Mouse (Mus musculus): ENCODE data around the gene Nme8. TPM values are rescaled to one million over a fixed set of nuclear protein-coding genes. Genes with fewer than 3 reads are reported as not detected.

Gene Nme8
- polyA plus RNA-seq, 1 experiment from 2014 or later: not detected

GRCm38 (mm10) chr13:19630768-19631709 lies 66.6 kb downstream of the Nme8 start:
- Histone ChIP-seq H3K27me3 (no peaks in the 10 kb centered on the region), H3K27ac (replicated peaks) (no peak overlapping the region), H3K4me1 (no peaks in the 10 kb centered on the region), H3K9me3 (no peaks in the 10 kb centered on the region), H3K9ac (replicated peaks) (no peak overlapping the region), H3K36me3 (no peaks in the 10 kb centered on the region), H3K4me2 (replicated peaks) (no peak overlapping the region), H3K4me3 (no peak overlapping the region)
- 88% methylated on average over 5 of the region's 5 CpGs for WGBS
- ATAC-seq (ENCODE audit: low FRiP score, low read depth): no peak

- H3K9ac ChIP-seq (replicated peaks): no peak overlapping the region
- H3K4me1 ChIP-seq: peaks cover 16% of the 10 kb centered on the region
- no peak for ATAC-seq (ENCODE audit: low FRiP score, low read depth)
- no peaks in the 10 kb centered on the region for H3K36me3 ChIP-seq
- H3K4me2 ChIP-seq (replicated peaks): no peak overlapping the region
- no peak overlapping the region for H3K4me3 ChIP-seq
- no peaks in the 10 kb centered on the region for H3K9me3 ChIP-seq
- peaks cover 21% of the 10 kb centered on the region for H3K27me3 ChIP-seq
- WGBS: 88% methylated on average over 1 of the region's 1 CpGs
- no peak overlapping the region for H3K27ac ChIP-seq (replicated peaks)
Observed at GRCm38 (mm10) chr13:19626473-19626872, 71.1 kb downstream of the Nme8 start.

- WGBS: 91% methylated on average over 11 of the region's 11 CpGs
- no peak for ATAC-seq (ENCODE audit: low FRiP score, low read depth)
Observed at GRCm38 (mm10) chr13:19624632-19625320, 72.8 kb downstream of the Nme8 start.

GRCm38 (mm10) chr13:19623228-19623905 lies 74.2 kb downstream of the Nme8 start:
- H3K27ac ChIP-seq (replicated peaks): no peak overlapping the region
- peaks cover 32% of the 10 kb centered on the region for H3K27me3 ChIP-seq
- WGBS: 24% methylated on average over 30 of the region's 30 CpGs
- peak overlapping the region; percentile 86 for H3K4me2 ChIP-seq (replicated peaks)
- H3K36me3 ChIP-seq: no peaks in the 10 kb centered on the region
- peak overlapping the region; percentile 51 for H3K4me3 ChIP-seq
- no peaks in the 10 kb centered on the region for H3K9me3 ChIP-seq
- peak overlapping the region; percentile 62 for H3K9ac ChIP-seq (replicated peaks)
- ATAC-seq (ENCODE audit: low FRiP score, low read depth): peak; percentile 31
- peaks cover 22% of the 10 kb centered on the region for H3K4me1 ChIP-seq

More at GRCm38 (mm10) chr13:19624632-19625320, 72.8 kb downstream of the Nme8 start:
- peaks cover 16% of the 10 kb centered on the region for H3K4me1 ChIP-seq
- H3K36me3 ChIP-seq: no peaks in the 10 kb centered on the region
- no peak overlapping the region for H3K9ac ChIP-seq (replicated peaks)
- H3K27me3 ChIP-seq: peaks cover 32% of the 10 kb centered on the region
- H3K4me2 ChIP-seq (replicated peaks): peak overlapping the region; percentile 7; the same call in 1 of the 2 replicates
- no peak overlapping the region for H3K4me3 ChIP-seq
- H3K9me3 ChIP-seq: no peaks in the 10 kb centered on the region
- no peak overlapping the region for H3K27ac ChIP-seq (replicated peaks)

- Histone ChIP-seq H3K27me3 (peaks cover 32% of the 10 kb centered on the region), H3K4me1 (peaks cover 27% of the 10 kb centered on the region), H3K27ac (replicated peaks) (no peak within 1 kb of the TSS), H3K36me3 (no peaks in the 10 kb centered on the region), H3K4me2 (replicated peaks) (peak within 1 kb of the TSS; percentile 86), H3K9me3 (no peaks in the 10 kb centered on the region), H3K9ac (replicated peaks) (peak within 1 kb of the TSS; percentile 62), H3K4me3 (peak within 1 kb of the TSS; percentile 51)
- ATAC-seq (ENCODE audit: low FRiP score, low read depth): peak; percentile 68
- 2% methylated on average over 25 of the region's 25 CpGs for WGBS
Observed at GRCm38 (mm10) chr13:19622573-19623227, 74.9 kb downstream of the Nme8 start, which contains the start of gene Sfrp4. Sfrp4 (plus strand) TSS chr13:19623104.

- under 1% methylated on average over 45 of the region's 46 CpGs for WGBS
- Histone ChIP-seq H3K9ac (replicated peaks) (peak within 1 kb of the TSS; percentile 91), H3K27ac (replicated peaks) (peak within 1 kb of the TSS; percentile 81), H3K27me3 (peaks cover 24% of the 10 kb centered on the region), H3K9me3 (no peaks in the 10 kb centered on the region), H3K4me2 (replicated peaks) (peak within 1 kb of the TSS; percentile 84), H3K36me3 (no peaks in the 10 kb centered on the region), H3K4me1 (peaks cover 27% of the 10 kb centered on the region), H3K4me3 (peak within 1 kb of the TSS; percentile 68)
- peak; percentile 87 for ATAC-seq (ENCODE audit: low FRiP score, low read depth)
Observed at GRCm38 (mm10) chr13:19619216-19619927, 78.2 kb downstream of the Nme8 start, which contains the start of gene Epdr1. Epdr1 (minus strand) TSS chr13:19619927.

- no peaks in the 10 kb centered on the region for H3K9me3 ChIP-seq
- WGBS: 2% methylated on average over 5 of the region's 5 CpGs
- H3K27ac ChIP-seq (replicated peaks): peak overlapping the region; percentile 81
- peaks cover 21% of the 10 kb centered on the region for H3K27me3 ChIP-seq
- H3K9ac ChIP-seq (replicated peaks): peak overlapping the region; percentile 91
- peaks cover 26% of the 10 kb centered on the region for H3K4me1 ChIP-seq
- peak; percentile 4; the same call in 1 of the 2 replicates for ATAC-seq (ENCODE audit: low FRiP score, low read depth)
- H3K4me3 ChIP-seq: peak overlapping the region; percentile 68
- H3K36me3 ChIP-seq: no peaks in the 10 kb centered on the region
- H3K4me2 ChIP-seq (replicated peaks): peak overlapping the region; percentile 84
Observed at GRCm38 (mm10) chr13:19618841-19619215, 78.8 kb downstream of the Nme8 start.

GRCm38 (mm10) chr13:19618081-19618480 lies 79.5 kb downstream of the Nme8 start:
- Histone ChIP-seq H3K9ac (replicated peaks) (no peak overlapping the region), H3K4me3 (no peak overlapping the region), H3K27me3 (peaks cover 13% of the 10 kb centered on the region), H3K9me3 (no peaks in the 10 kb centered on the region), H3K4me1 (peaks cover 18% of the 10 kb centered on the region), H3K36me3 (no peaks in the 10 kb centered on the region), H3K4me2 (replicated peaks) (peak overlapping the region; percentile 84), H3K27ac (replicated peaks) (no peak overlapping the region)
- 90% methylated on average over 4 of the region's 4 CpGs for whole genome bisulfite sequencing
- no peak for ATAC-seq (ENCODE audit: low FRiP score, low read depth)

- Histone ChIP-seq H3K9me3 (no peaks in the 10 kb centered on the region), H3K4me2 (replicated peaks) (no peak overlapping the region), H3K27me3 (no peaks in the 10 kb centered on the region), H3K9ac (replicated peaks) (no peak overlapping the region), H3K4me3 (no peak overlapping the region), H3K27ac (replicated peaks) (no peak overlapping the region), H3K4me1 (peaks cover 20% of the 10 kb centered on the region), H3K36me3 (no peaks in the 10 kb centered on the region)
- ATAC-seq (ENCODE audit: low FRiP score, low read depth): no peak
- WGBS: 94% methylated on average over 1 of the region's 1 CpGs
Observed at GRCm38 (mm10) chr13:19614311-19614710, 83.3 kb downstream of the Nme8 start.

GRCm38 (mm10) chr13:19613426-19613825 lies 84.2 kb downstream of the Nme8 start:
- peaks cover 14% of the 10 kb centered on the region for H3K4me1 ChIP-seq
- H3K4me2 ChIP-seq (replicated peaks): no peak overlapping the region
- H3K9ac ChIP-seq (replicated peaks): no peak overlapping the region
- H3K27me3 ChIP-seq: no peaks in the 10 kb centered on the region
- no peak overlapping the region for H3K4me3 ChIP-seq
- no peak overlapping the region for H3K27ac ChIP-seq (replicated peaks)
- H3K36me3 ChIP-seq: no peaks in the 10 kb centered on the region
- 68% methylated on average over 1 of the region's 1 CpGs for WGBS
- ATAC-seq (ENCODE audit: low FRiP score, low read depth): no peak
- H3K9me3 ChIP-seq: no peaks in the 10 kb centered on the region

- H3K27me3 ChIP-seq: no peaks in the 10 kb centered on the region
- peaks cover 9% of the 10 kb centered on the region for H3K4me1 ChIP-seq
- no peak overlapping the region for H3K4me3 ChIP-seq
- H3K27ac ChIP-seq (replicated peaks): 0 out of 2 replicates have a peak overlapping the region, but pooled peaks have one; percentile 30
- H3K36me3 ChIP-seq: no peaks in the 10 kb centered on the region
- H3K9me3 ChIP-seq: no peaks in the 10 kb centered on the region
- no peak overlapping the region for H3K4me2 ChIP-seq (replicated peaks)
- no peak overlapping the region for H3K9ac ChIP-seq (replicated peaks)
- WGBS: 56% methylated on average over 3 of the region's 3 CpGs
- ATAC-seq (ENCODE audit: low FRiP score, low read depth): 0 out of 2 replicates have a peak, but pooled peaks have one; percentile 45
Observed at GRCm38 (mm10) chr13:19612963-19613362, 84.6 kb downstream of the Nme8 start.
